Mouse (Mus musculus) T-helper 1 cell (primary cell): ENCODE measurements around the gene Cpeb3.
"Not testable (repeated sequence)": the region's sequence is repeated elsewhere in the genome, so short reads cannot be mapped to it uniquely, and the experiment has no call there.

Experiments
- in situ Hi-C: fragments of 300-600 bp; cut with MboI, MseI; formaldehyde crosslinking; loops from one replicate; pipeline ENCODE4 v1.15.1; 2025; ENCODE audit warnings: high pct_unique_total_duplicates

The Cpeb3 gene

GRCm38 (mm10) chr19:37156040-37156439 lies 52.4 kb downstream of the Cpeb3 start:
- in situ Hi-C loops, result no loop called here

GRCm38 (mm10) chr19:37147145-37147544 lies 61.3 kb downstream of the Cpeb3 start:
- in situ Hi-C loops, result no loop called here

GRCm38 (mm10) chr19:37145846-37146245 lies 62.6 kb downstream of the Cpeb3 start:
- in situ Hi-C loops, result no loop called here

GRCm38 (mm10) chr19:37145401-37145800 lies 63.0 kb downstream of the Cpeb3 start:
- in situ Hi-C loops, result no loop called here

- in situ Hi-C loops, result no loop called here
Measured at GRCm38 (mm10) chr19:37141623-37142022, 66.8 kb downstream of the Cpeb3 start.

- in situ Hi-C loops, result no loop called here
Measured at GRCm38 (mm10) chr19:37137133-37137532, 71.3 kb downstream of the Cpeb3 start.

GRCm38 (mm10) chr19:37135459-37135858 lies 72.9 kb downstream of the Cpeb3 start:
- in situ Hi-C loops, result not testable (repeated sequence)

GRCm38 (mm10) chr19:37133666-37134065 lies 74.7 kb downstream of the Cpeb3 start:
- in situ Hi-C loops, result no loop called here

GRCm38 (mm10) chr19:37131660-37132059 lies 76.7 kb downstream of the Cpeb3 start:
- in situ Hi-C loops, result no loop called here

GRCm38 (mm10) chr19:37128461-37128860 lies 79.9 kb downstream of the Cpeb3 start:
- in situ Hi-C loops, result no loop called here

GRCm38 (mm10) chr19:37127018-37127567 lies 81.3 kb downstream of the Cpeb3 start:
- in situ Hi-C loops, result no loop called here

GRCm38 (mm10) chr19:37124961-37125360 lies 83.4 kb downstream of the Cpeb3 start:
- in situ Hi-C loops, result no loop called here

- in situ Hi-C loops, result no loop called here
Measured at GRCm38 (mm10) chr19:37119281-37119680, 89.1 kb downstream of the Cpeb3 start.

GRCm38 (mm10) chr19:37115824-37116223 lies 92.6 kb downstream of the Cpeb3 start:
- in situ Hi-C loops, result no loop called here

- in situ Hi-C loops, result no loop called here
Measured at GRCm38 (mm10) chr19:37115374-37115773, 93.0 kb downstream of the Cpeb3 start.

GRCm38 (mm10) chr19:37111831-37112230 lies 96.6 kb downstream of the Cpeb3 start:
- in situ Hi-C loops, result no loop called here

GRCm38 (mm10) chr19:37110494-37110893 lies 97.9 kb downstream of the Cpeb3 start:
- in situ Hi-C loops, result no loop called here

- in situ Hi-C loops, result no loop called here
Measured at GRCm38 (mm10) chr19:37109853-37110252, 98.5 kb downstream of the Cpeb3 start.

- in situ Hi-C loops, result no loop called here
Measured at GRCm38 (mm10) chr19:37100689-37101088, 107.7 kb downstream of the Cpeb3 start.

GRCm38 (mm10) chr19:37095666-37096330 lies 112.6 kb downstream of the Cpeb3 start:
- in situ Hi-C loops, result no loop called here

- in situ Hi-C loops, result no loop called here
Measured at GRCm38 (mm10) chr19:37093181-37093580, 115.2 kb downstream of the Cpeb3 start.

- in situ Hi-C loops, result no loop called here
Measured at GRCm38 (mm10) chr19:37090146-37091061, 118.0 kb downstream of the Cpeb3 start.
